Mouse (Mus musculus) heart, adult 2 months (tissue): ENCODE results near the gene Hadh. TPM values are rescaled to one million over a fixed set of nuclear protein-coding genes. Genes with fewer than 3 reads are reported as not detected.

ENCODE experiments used
- DNase-seq, 2 experiments: peaks; one replicate each; pipeline ENCODE4 v3.0.0; 2021
- H3K27ac ChIP-seq: fragments of 200-600 bp; 2 replicates; pipeline ENCODE4 v1.8.1; 2022
- H3K27me3 ChIP-seq: fragments of 200-500 bp; 2 replicates; pipeline ENCODE4 v1.6.1; 2012; ENCODE audit warnings: mild to moderate bottlenecking, low read length, inconsistent platforms, mixed read lengths; ENCODE audit not compliant: control insufficient read depth, insufficient read depth
- H3K36me3 ChIP-seq: fragments of 200-500 bp; 2 replicates; pipeline ENCODE4 v1.6.1; 2012; ENCODE audit warnings: low read length, inconsistent platforms; ENCODE audit not compliant: control insufficient read depth, insufficient read depth
- H3K4me1 ChIP-seq: fragments of 200-500 bp; 2 replicates; pipeline ENCODE4 v1.6.1; 2011; ENCODE audit warnings: low read length; ENCODE audit not compliant: control insufficient read depth, insufficient read depth
- H3K4me3 ChIP-seq: fragments of 200-600 bp; 2 replicates; pipeline ENCODE4 v1.8.1; 2022
- H3K79me2 ChIP-seq: fragments of 200-500 bp; replicated peaks from 2 replicates; pipeline ENCODE4 v1.6.1; 2012; ENCODE audit warnings: mild to moderate bottlenecking, inconsistent platforms, low read length, moderate library complexity, mixed read lengths; ENCODE audit not compliant: control insufficient read depth, insufficient read depth
- H3K9ac ChIP-seq: fragments of 200-500 bp; 2 replicates; pipeline ENCODE4 v1.6.1; 2012; ENCODE audit warnings: low read depth, mild to moderate bottlenecking, control low read depth, inconsistent platforms, low read length, mixed read lengths
- CTCF ChIP-seq: fragments of 200-600 bp; IDR thresholded peaks from 2 replicates; pipeline ENCODE4 v1.8.1; 2022; ENCODE audit warnings: antibody characterized with exemption, mild to moderate bottlenecking, moderate library complexity
- EP300 ChIP-seq: fragments of 200-500 bp; IDR thresholded peaks from 2 replicates; pipeline ENCODE4 v1.6.1; 2011; ENCODE audit warnings: low read depth, low read length, control low read depth; ENCODE audit not compliant: insufficient read depth
- POLR2A ChIP-seq: fragments of 200-500 bp; IDR thresholded peaks from 2 replicates; pipeline ENCODE4 v1.6.1; 2011; ENCODE audit warnings: mild to moderate bottlenecking, low read depth, low read length, control low read depth; ENCODE audit not compliant: insufficient read depth
- WGBS: fragments of 180-500 bp; shearing (Covaris S2); methylation state at CpG from one replicate; pipeline ENCODE4 v1.1.7; 2018; 5-methylcytosine and 5-hydroxymethylcytosine counted together
- intact Hi-C: fragments of 180-260 bp; cut with DNase I; formaldehyde crosslinking; loops from one replicate; pipeline ENCODE4 v1.15.1; 2025
- polyA plus RNA-seq: library from polyadenylated mRNA; depleted of rRNA; stranded (reverse); fragments of >200 nt; gene quantifications from 2 replicates; pipeline ENCODE4 v1.2.3, GENCODE M21; 2012
- total RNA-seq, 2 experiments: library from RNA; stranded (reverse); gene quantifications; 2 replicates each; pipeline ENCODE4 v1.2.3; 2021

Gene Hadh
- total and polyA plus RNA-seq, 3 experiments = 619 to 774 (median 648) TPM

DNA sequence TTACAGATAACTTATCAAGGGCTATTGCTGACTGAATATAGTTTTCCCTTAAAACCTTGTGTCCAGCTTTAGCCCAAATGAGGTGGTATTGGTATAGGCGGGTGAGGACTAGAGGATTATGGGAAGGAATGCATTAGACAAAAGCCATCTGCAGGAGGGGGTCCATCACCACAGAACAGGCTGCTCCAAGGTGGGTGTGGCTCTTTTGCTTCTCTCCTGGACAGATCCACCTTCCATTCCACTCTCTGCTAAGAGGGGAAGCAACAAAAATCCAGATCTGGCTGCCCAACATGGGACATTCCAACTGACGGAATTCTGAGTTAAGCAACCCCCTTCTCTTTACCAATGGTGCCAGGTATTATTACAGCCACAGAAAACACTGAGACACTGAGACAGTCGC lies 13.0 kb downstream of the Hadh start:
- TF ChIP-seq POLR2A (no peak), EP300 (no peak), CTCF (no peak)
- Histone ChIP-seq H3K9ac (no peak overlapping the region), H3K36me3 (peaks cover 11% of the 10 kb centered on the region), H3K79me2 (peaks cover 3% of the 10 kb centered on the region), H3K4me1 (peaks cover 3% of the 10 kb centered on the region; the same call in 1 of the 2 replicates), H3K27me3 (no peaks in the 10 kb centered on the region), H3K4me3 (no peak overlapping the region), H3K27ac (no peak overlapping the region)
- intact Hi-C loops = no loop called here
- 71% methylated on average over 3 of the region's 3 CpGs for WGBS
- no peak for DNase-seq

DNA sequence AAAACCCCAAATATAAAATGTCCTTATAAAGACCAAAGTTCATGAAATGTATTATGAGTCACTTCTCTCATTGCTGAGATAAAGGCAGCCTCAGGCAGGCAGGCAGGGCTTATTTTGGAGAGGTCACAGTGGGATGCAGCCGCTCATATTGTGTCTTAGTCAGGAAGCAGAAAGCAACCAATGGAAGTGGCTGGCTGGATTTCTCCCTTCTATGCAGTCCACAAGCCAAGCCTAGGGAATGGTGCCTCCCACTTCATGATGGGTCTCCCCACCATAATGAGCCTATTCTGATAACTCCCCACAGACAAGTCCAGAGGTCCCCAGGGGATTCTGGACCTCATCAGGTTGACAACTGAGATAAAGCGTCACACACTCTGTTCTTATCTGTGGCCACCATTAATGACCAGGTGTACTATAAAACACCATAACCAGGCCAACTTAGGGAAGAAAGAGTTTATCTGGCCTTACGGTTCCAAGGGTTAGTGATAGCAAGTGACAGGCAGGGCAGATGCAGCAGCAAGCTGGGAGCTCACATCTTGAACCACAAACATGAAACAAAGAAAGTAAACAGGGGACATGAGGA lies 16.4 kb downstream of the Hadh start:
- peaks cover 2% of the 10 kb centered on the region for H3K79me2 ChIP-seq
- H3K27me3 ChIP-seq = no peaks in the 10 kb centered on the region
- H3K36me3 ChIP-seq = peaks cover 4% of the 10 kb centered on the region; the same call in 1 of the 2 replicates
- no peak overlapping the region; the same call in 1 of the 2 replicates for H3K27ac ChIP-seq
- peaks cover 11% of the 10 kb centered on the region; the same call in 1 of the 2 replicates for H3K4me1 ChIP-seq
- no peak overlapping the region for H3K4me3 ChIP-seq
- no peak for DNase-seq
- intact Hi-C loops = no loop called here
- 64% methylated on average over 3 of the region's 3 CpGs for WGBS
- TF ChIP-seq CTCF (no peak), EP300 (no peak), POLR2A (no peak)
- no peak overlapping the region for H3K9ac ChIP-seq

DNA sequence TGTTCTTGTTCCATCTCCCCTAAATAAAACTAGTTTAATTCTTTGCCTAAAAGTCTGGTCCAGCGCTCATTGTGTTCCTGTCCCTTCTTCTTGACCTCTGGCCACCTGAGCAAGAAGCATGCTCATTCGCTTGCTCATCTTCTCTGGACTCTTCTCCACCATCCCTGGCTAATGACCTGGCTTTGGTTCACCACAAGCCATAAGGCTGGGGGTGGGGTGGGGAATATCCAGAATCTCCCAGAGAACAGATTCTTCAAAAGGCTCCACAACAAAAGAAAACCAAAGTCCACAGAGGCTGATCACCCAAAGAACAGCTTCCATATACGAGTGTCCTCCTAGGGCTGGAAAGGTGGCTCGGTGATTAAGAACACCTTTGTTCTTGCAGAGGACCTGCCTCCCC lies 16.9 kb downstream of the Hadh start:
- no peak for TF ChIP-seq CTCF
- no peak for TF ChIP-seq POLR2A
- no peak for TF ChIP-seq EP300
- Histone ChIP-seq H3K4me3 (no peak overlapping the region), H3K36me3 (peaks cover 2% of the 10 kb centered on the region; the same call in 1 of the 2 replicates), H3K27ac (no peak overlapping the region), H3K79me2 (peaks cover 2% of the 10 kb centered on the region), H3K4me1 (peaks cover 14% of the 10 kb centered on the region), H3K9ac (no peak overlapping the region), H3K27me3 (no peaks in the 10 kb centered on the region)
- DNase-seq = no peak
- 92% methylated on average over 4 of the region's 4 CpGs for WGBS
- intact Hi-C loops = no loop called here

DNA sequence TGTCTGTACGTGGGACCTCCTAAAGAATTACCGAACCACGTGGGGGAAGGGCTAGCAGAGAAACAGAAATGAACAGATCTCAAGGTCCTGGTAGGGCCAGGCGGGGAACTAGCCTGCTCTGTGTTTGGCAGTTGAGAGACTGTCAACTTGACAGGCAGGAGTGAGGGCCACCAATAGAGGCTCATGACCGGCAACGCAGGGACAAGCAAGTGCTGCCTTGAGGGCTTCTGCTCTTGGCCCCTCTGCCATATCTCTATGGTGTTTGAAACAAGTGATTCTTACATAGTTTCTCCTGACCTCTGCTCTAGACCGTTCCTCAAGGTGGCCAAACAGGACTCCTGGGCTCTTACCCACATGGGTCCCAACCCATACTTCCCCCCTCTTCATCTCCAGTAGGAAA lies 20.3 kb downstream of the Hadh start:
- H3K79me2 ChIP-seq = peaks cover 2% of the 10 kb centered on the region; the same call in 1 of the 2 replicates
- H3K4me1 ChIP-seq = peaks cover 13% of the 10 kb centered on the region
- H3K27ac ChIP-seq = peak overlapping the region; percentile 64
- no peaks in the 10 kb centered on the region for H3K27me3 ChIP-seq
- DNase-seq = no peak
- H3K4me3 ChIP-seq = no peak overlapping the region
- 70% methylated on average over 7 of the region's 7 CpGs for WGBS
- TF ChIP-seq CTCF (no peak), EP300 (no peak), POLR2A (no peak)
- no peak overlapping the region for H3K9ac ChIP-seq
- no peaks in the 10 kb centered on the region for H3K36me3 ChIP-seq
- intact Hi-C loops = loop anchor here (2.0 kb wide), 1 partner anchor 13 kb away; no protein-coding TSS in a partner anchor

DNA sequence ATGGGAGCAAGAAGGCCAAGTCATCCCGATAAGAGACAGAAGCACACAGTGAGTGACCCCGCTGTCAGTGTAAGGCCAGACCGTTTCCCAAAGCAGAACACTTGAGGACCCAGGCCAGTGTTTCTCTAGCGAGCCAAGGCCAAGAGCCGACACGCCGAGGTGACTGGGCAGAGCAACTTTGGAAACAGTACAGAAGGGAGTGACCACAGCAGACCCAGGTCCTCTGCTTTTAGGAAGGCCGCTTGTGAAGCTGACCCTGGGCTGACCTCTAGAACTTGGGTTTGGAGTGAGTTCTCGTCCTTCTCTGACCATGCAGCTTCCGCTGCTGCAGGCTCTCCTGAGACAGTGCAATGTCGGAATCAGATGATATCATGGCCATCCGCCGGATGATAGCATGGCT lies 20.9 kb downstream of the Hadh start:
- DNase-seq = peak; percentile 37 to 40
- Histone ChIP-seq H3K4me3 (no peak overlapping the region), H3K36me3 (no peaks in the 10 kb centered on the region), H3K4me1 (peaks cover 15% of the 10 kb centered on the region), H3K27me3 (no peaks in the 10 kb centered on the region), H3K79me2 (peaks cover 2% of the 10 kb centered on the region; the same call in 1 of the 2 replicates), H3K9ac (no peak overlapping the region), H3K27ac (peak overlapping the region; percentile 64)
- TF ChIP-seq EP300 (no peak), POLR2A (no peak), CTCF (no peak)
- WGBS = 49% methylated on average over 13 of the region's 13 CpGs
- intact Hi-C loops = loop anchor here (2.0 kb wide), 1 partner anchor 14 kb away; no protein-coding TSS in a partner anchor

DNA sequence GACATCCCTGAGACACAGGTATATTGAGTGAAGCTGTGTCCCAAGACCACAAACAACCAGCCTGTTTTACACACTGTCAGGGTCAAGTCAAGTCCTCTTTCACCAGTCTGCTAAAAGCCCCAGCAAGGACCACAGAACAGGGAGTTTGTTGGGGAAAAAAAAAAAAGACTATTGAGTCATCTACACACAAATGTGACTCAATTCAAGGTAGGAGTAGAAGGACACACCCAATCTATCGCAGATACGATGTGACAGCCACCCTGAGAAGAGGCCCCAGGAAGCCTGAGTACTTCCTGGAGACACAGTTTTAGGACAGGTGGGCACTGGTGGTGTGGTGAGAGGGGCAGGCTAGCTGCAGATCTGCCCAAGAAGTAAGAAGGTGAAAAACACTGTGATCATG lies 21.6 kb downstream of the Hadh start:
- intact Hi-C loops = loop anchor here (2.0 kb wide), 1 partner anchor 15 kb away; no protein-coding TSS in a partner anchor
- no peak for DNase-seq
- no peak overlapping the region for H3K4me3 ChIP-seq
- no peak for TF ChIP-seq EP300
- TF ChIP-seq POLR2A = no peak
- H3K36me3 ChIP-seq = no peaks in the 10 kb centered on the region
- 52% methylated on average over 2 of the region's 2 CpGs for WGBS
- H3K27me3 ChIP-seq = no peaks in the 10 kb centered on the region
- no peaks in the 10 kb centered on the region for H3K79me2 ChIP-seq
- no peak overlapping the region for H3K9ac ChIP-seq
- peaks cover 15% of the 10 kb centered on the region for H3K4me1 ChIP-seq
- H3K27ac ChIP-seq = peak overlapping the region; percentile 64
